8 mouse cellular contexts compared by ENCODE assay signal in the genomic region with DNA sequence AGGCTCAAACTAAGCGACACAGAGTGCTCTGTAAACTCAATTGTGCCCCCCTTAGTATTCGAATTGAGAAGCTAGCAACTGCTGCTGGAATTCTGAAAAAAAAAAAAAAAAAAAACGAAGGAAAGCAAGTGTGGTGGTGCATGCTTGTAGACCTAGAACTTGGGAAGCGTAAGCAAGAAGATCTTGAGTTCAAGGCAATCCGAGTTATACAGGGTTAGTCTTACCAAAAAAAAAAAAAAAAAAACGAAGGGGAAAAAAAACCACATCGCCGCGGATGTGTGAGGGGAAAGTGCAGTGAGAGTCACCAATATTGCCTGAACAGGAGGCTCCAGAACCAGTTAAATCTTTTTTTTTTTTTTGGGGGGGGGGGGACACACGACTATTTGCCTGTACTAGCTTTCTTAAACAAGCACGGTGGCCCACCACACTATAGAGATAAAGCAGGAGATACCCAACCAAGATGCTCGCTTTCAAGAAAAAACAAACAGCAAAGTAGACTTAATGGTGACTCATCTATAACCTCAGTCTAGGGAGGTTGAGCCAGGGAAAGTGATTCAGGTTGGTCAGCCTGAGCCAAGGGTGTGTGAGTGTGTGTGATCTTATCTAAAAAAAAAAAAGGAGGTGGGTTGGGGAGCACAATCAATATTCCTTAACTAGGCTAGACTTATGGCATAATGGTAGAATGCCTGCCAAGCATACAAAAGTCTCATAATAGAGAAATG. TPM values are rescaled to one million over a fixed set of nuclear protein-coding genes. Genes with fewer than 3 reads are reported as not detected.
A peak's percentile ranks its signal among the peaks of the same experiment; 100 is the strongest.
DNase-seq lines count a peak whose midpoint lies in the region; ATAC-seq lines count a peak whose summit lies in the region.

A gene (minus strand): TSS at position 32 of the 722 bp plus-strand sequence.

- no peak for ATAC-seq in hindbrain, embryonic 12.5 days (ENCODE audit: low FRiP score)
- ATAC-seq in midbrain, embryonic 11.5 days (ENCODE audit: low FRiP score): no peak; the same call in 1 of the 2 replicates

- H3K27me3 ChIP-seq in hindbrain, embryonic 12.5 days: no peaks in the 10 kb centered on the region
- no peaks in the 10 kb centered on the region for H3K27me3 ChIP-seq in midbrain, embryonic 11.5 days (ENCODE audit: control insufficient read depth, insufficient read depth, low read length)

- peaks cover 10% of the 10 kb centered on the region; the same call in 1 of the 2 replicates for H3K36me3 ChIP-seq in hindbrain, embryonic 12.5 days
- H3K36me3 ChIP-seq in midbrain, embryonic 11.5 days (ENCODE audit: control insufficient read depth, insufficient read depth, low read length): peaks cover 4% of the 10 kb centered on the region

- peak within 1 kb of the TSS; percentile 95 for H3K4me2 ChIP-seq in hindbrain, embryonic 12.5 days (replicated peaks)
- H3K4me2 ChIP-seq in midbrain, embryonic 11.5 days: peak within 1 kb of the TSS; percentile 84

- peaks cover 10% of the 10 kb centered on the region for H3K4me1 ChIP-seq in hindbrain, embryonic 12.5 days
- peaks cover 14% of the 10 kb centered on the region for H3K4me1 ChIP-seq in midbrain, embryonic 11.5 days (ENCODE audit: control insufficient read depth, insufficient read depth, low read length)

- DNase-seq in cerebellum, adult 9-10 months: peak; percentile 15
- DNase-seq in cerebellum, adult 9-11 months: no peak
- peak; percentile 90 for DNase-seq in 416B (ENCODE audit: low read depth)
- peak; percentile 36 for DNase-seq in c-Kit-positive CD71-positive TER-119-positive erythroid progenitor cells, embryonic 14.5 days (ENCODE audit: low spot score)
- DNase-seq in midbrain, embryonic 11.5 days (ENCODE audit: low spot score, missing footprints): no peak
- DNase-seq in right cerebral cortex, postnatal 14 days: no peak
- no peak for DNase-seq in urinary bladder, postnatal 36 days (ENCODE audit: low spot score in 2 of 2)

- peak within 1 kb of the TSS; percentile 85 for H3K27ac ChIP-seq in hindbrain, embryonic 12.5 days
- H3K27ac ChIP-seq in midbrain, embryonic 11.5 days (ENCODE audit: low read depth, low read length): peak within 1 kb of the TSS; percentile 85

- 9% methylated on average over 12 of the region's 12 CpGs for WGBS in hindbrain, embryonic 12.5 days
- 12% methylated on average over 12 of the region's 12 CpGs for WGBS in midbrain, embryonic 11.5 days

- H3K9me3 ChIP-seq in hindbrain, embryonic 12.5 days (replicated peaks): no peaks in the 10 kb centered on the region
- no peaks in the 10 kb centered on the region for H3K9me3 ChIP-seq in midbrain, embryonic 11.5 days (ENCODE audit: control insufficient read depth, low read length)

- peak within 1 kb of the TSS; percentile 64 for H3K9ac ChIP-seq in hindbrain, embryonic 12.5 days
- peak within 1 kb of the TSS; percentile 86 for H3K9ac ChIP-seq in midbrain, embryonic 11.5 days (ENCODE audit: low read length)

- peak within 1 kb of the TSS; percentile 56 for H3K4me3 ChIP-seq in hindbrain, embryonic 12.5 days
- H3K4me3 ChIP-seq in midbrain, embryonic 11.5 days (ENCODE audit: low read depth, low read length): peak within 1 kb of the TSS; percentile 74

RNA-seq across cellular contexts. Expression of the gene that starts here (rescaled TPM):
- 24.7 and 33.8 TPM in 2 replicates for polyA plus RNA-seq in hindbrain, embryonic 12.5 days (2016; fragmentation: Nextera tagmentation; extraction: Ambion mirVana)
- 62.8 and 64.2 TPM in 2 replicates for polyA plus RNA-seq in midbrain, embryonic 11.5 days (2014; fragmentation: Nextera tagmentation; extraction: Ambion mirVana)

Comparison
In these comparisons a context has a peak if more than half of its experiments do, and no peak if none do; other contexts are left out.
1. DNase-seq: peak in cerebellum, adult 9-10 months (single experiment), 416B (single experiment) and c-Kit-positive CD71-positive TER-119-positive erythroid progenitor cells, embryonic 14.5 days (single experiment); none in cerebellum, adult 9-11 months (single experiment), midbrain, embryonic 11.5 days (single experiment), right cerebral cortex, postnatal 14 days (single experiment) and urinary bladder, postnatal 36 days (0 of 2).